Mouse (Mus musculus): ENCODE data around the gene Hdgf. TPM values are rescaled to one million over a fixed set of nuclear protein-coding genes. Genes with fewer than 3 reads are reported as not detected.
A peak's percentile ranks its signal among the peaks of the same experiment; 100 is the strongest.

Hdgf gene
- total and polyA plus RNA-seq, 3 experiments = 578 to 1,810 (median 722) TPM

GRCm38 (mm10) chr3:87959371-87959770 is 53.2 kb downstream of the Hdgf start:
- Histone ChIP-seq H3K4me3 (ENCODE audit: low read depth, low read length) (no peak overlapping the region), H3K27me3 (ENCODE audit: insufficient read depth, low read length) (peaks cover 63% of the 10 kb centered on the region), H3K9me3 (replicated peaks) (no peaks in the 10 kb centered on the region), H3K4me1 (ENCODE audit: insufficient read depth, low read depth, low read length) (peaks cover 6% of the 10 kb centered on the region), H3K36me3 (replicated peaks) (no peaks in the 10 kb centered on the region)
- TF ChIP-seq GATA1 (IDR thresholded peaks at IDR 0.05; ENCODE audit: borderline replicate concordance, low read length) = no peak
- no peak for TF ChIP-seq GATA2 (IDR thresholded peaks at IDR 0.05; ENCODE audit: borderline replicate concordance, low read depth, low read length)
- TF ChIP-seq POLR2AphosphoS5 (IDR thresholded peaks at IDR 0.05; ENCODE audit: insufficient replicate concordance, low read depth, low read length) = no peak
- no peak for TF ChIP-seq TAL1 (conservative IDR thresholded peaks at IDR 0.05; ENCODE audit: low read depth, low read length)
- TF ChIP-seq CTCF (IDR thresholded peaks at IDR 0.05; ENCODE audit: low read depth, low read length) = no peak
- ATAC-seq (ENCODE audit: extremely low read depth, insufficient number of reproducible peaks, low FRiP score, poor library complexity, severe bottlenecking) (no peak), DNase-seq (ENCODE audit: low spot score) (no peak)

DNA sequence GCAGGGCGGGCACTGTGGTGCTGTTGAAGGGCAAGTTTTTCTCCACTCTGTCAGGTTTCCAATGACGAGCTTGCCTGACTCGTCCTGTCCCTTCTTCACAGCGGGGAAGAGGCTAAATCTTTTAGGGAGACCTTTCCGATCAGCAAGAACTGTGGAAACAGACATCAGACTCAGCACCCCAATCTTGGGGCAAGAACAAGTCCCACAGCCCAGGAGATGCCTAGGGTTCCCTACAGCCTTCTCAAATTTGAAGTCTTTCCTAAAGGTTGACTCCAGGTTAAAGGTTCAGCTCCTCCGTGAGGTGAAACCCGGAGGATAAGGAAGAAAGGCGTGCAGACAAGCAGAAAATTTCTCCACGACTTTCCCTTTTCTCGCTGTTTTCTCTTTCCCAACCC is 54.1 kb downstream of the Hdgf start:
- no peak for DNase-seq (ENCODE audit: low spot score)
- TF ChIP-seq TAL1 (conservative IDR thresholded peaks at IDR 0.05; ENCODE audit: low read depth, low read length) = no peak
- H3K4me3 ChIP-seq (ENCODE audit: low read depth, low read length) = no peak overlapping the region
- H3K9me3 ChIP-seq (replicated peaks) = no peaks in the 10 kb centered on the region
- peaks cover 59% of the 10 kb centered on the region for H3K27me3 ChIP-seq (ENCODE audit: insufficient read depth, low read length)
- no peak for ATAC-seq (ENCODE audit: extremely low read depth, insufficient number of reproducible peaks, low FRiP score, poor library complexity, severe bottlenecking)
- no peaks in the 10 kb centered on the region for H3K36me3 ChIP-seq (replicated peaks)
- H3K4me1 ChIP-seq (ENCODE audit: insufficient read depth, low read depth, low read length) = peaks cover 6% of the 10 kb centered on the region

- TF ChIP-seq GATA2 (IDR thresholded peaks at IDR 0.05; ENCODE audit: borderline replicate concordance, low read depth, low read length) (no peak), GATA1 (IDR thresholded peaks at IDR 0.05; ENCODE audit: borderline replicate concordance, low read length) (no peak), CTCF (IDR thresholded peaks at IDR 0.05; ENCODE audit: low read depth, low read length) (peak; percentile 53), POLR2AphosphoS5 (IDR thresholded peaks at IDR 0.05; ENCODE audit: insufficient replicate concordance, low read depth, low read length) (no peak)
- peak overlapping the region; percentile 50; the same call in 1 of the 2 replicates for H3K4me3 ChIP-seq (ENCODE audit: low read depth, low read length)
- DNase-seq (ENCODE audit: low spot score) (peak; percentile 85), ATAC-seq (ENCODE audit: extremely low read depth, insufficient number of reproducible peaks, low FRiP score, poor library complexity, severe bottlenecking) (peak; percentile 60; the same call in 1 of the 2 replicates)
- H3K36me3 ChIP-seq (replicated peaks) = no peaks in the 10 kb centered on the region
- H3K9me3 ChIP-seq (replicated peaks) = no peaks in the 10 kb centered on the region
- peaks cover 6% of the 10 kb centered on the region for H3K4me1 ChIP-seq (ENCODE audit: insufficient read depth, low read depth, low read length)
- peaks cover 55% of the 10 kb centered on the region for H3K27me3 ChIP-seq (ENCODE audit: insufficient read depth, low read length)
Measured at GRCm38 (mm10) chr3:87960586-87961191, 54.6 kb downstream of the Hdgf start.

Other genes with a start within 250 kb of the Hdgf start
- not detected in 2 replicates for gene Lrrc71, start 157.7 kb upstream of the Hdgf start, total RNA-seq (2014; fragmentation: Nextera tagmentation)
- 0.23 and 0.33 TPM in 2 replicates for gene Lrrc71, start 157.7 kb upstream of the Hdgf start, total RNA-seq (2017)
- gene Lrrc71, start 157.7 kb upstream of the Hdgf start, polyA plus RNA-seq (2012) = not detected in 2 replicates
- not detected in 2 replicates for gene Ntrk1, start 111.2 kb upstream of the Hdgf start, total RNA-seq (2014; fragmentation: Nextera tagmentation)
- not detected in 2 replicates for gene Ntrk1, start 111.2 kb upstream of the Hdgf start, total RNA-seq (2017)
- gene Ntrk1, start 111.2 kb upstream of the Hdgf start, polyA plus RNA-seq (2012) = not detected in 2 replicates
- gene Insrr, start 109.4 kb upstream of the Hdgf start, total RNA-seq (2014; fragmentation: Nextera tagmentation) = not detected in 2 replicates
- gene Insrr, start 109.4 kb upstream of the Hdgf start, total RNA-seq (2017) = 0.05 and 0.06 TPM in 2 replicates
- not detected in 2 replicates for gene Insrr, start 109.4 kb upstream of the Hdgf start, polyA plus RNA-seq (2012)
- not detected in 2 replicates for gene Pear1, start 82.0 kb upstream of the Hdgf start, total RNA-seq (2014; fragmentation: Nextera tagmentation)
- under 0.01 and 0.05 TPM in 2 replicates for gene Pear1, start 82.0 kb upstream of the Hdgf start, total RNA-seq (2017)
- gene Pear1, start 82.0 kb upstream of the Hdgf start, polyA plus RNA-seq (2012) = not detected in 2 replicates
- not detected in 2 replicates for gene Sh2d2a, start 59.6 kb upstream of the Hdgf start, total RNA-seq (2014; fragmentation: Nextera tagmentation)
- gene Sh2d2a, start 59.6 kb upstream of the Hdgf start, total RNA-seq (2017) = 0.16 and 0.17 TPM in 2 replicates
- gene Sh2d2a, start 59.6 kb upstream of the Hdgf start, polyA plus RNA-seq (2012) = not detected in 2 replicates
- gene Prcc, start 20.7 kb upstream of the Hdgf start, total RNA-seq (2014; fragmentation: Nextera tagmentation) = 41.3 and 44.7 TPM in 2 replicates
- gene Prcc, start 20.7 kb upstream of the Hdgf start, total RNA-seq (2017) = 28.5 and 32.3 TPM in 2 replicates
- 75.9 and 99.7 TPM in 2 replicates for gene Prcc, start 20.7 kb upstream of the Hdgf start, polyA plus RNA-seq (2012)
- 289 and 317 TPM in 2 replicates for gene Mrpl24, start 13.2 kb downstream of the Hdgf start, total RNA-seq (2014; fragmentation: Nextera tagmentation)
- gene Mrpl24, start 13.2 kb downstream of the Hdgf start, total RNA-seq (2017) = 183 and 204 TPM in 2 replicates
- gene Mrpl24, start 13.2 kb downstream of the Hdgf start, polyA plus RNA-seq (2012) = 21.2 and 24.9 TPM in 2 replicates
- 67.3 and 70.8 TPM in 2 replicates for gene Isg20l2, start 24.0 kb downstream of the Hdgf start, total RNA-seq (2014; fragmentation: Nextera tagmentation)
- gene Isg20l2, start 24.0 kb downstream of the Hdgf start, total RNA-seq (2017) = 54.1 and 54.9 TPM in 2 replicates
- gene Isg20l2, start 24.0 kb downstream of the Hdgf start, polyA plus RNA-seq (2012) = 15.8 and 18.3 TPM in 2 replicates
- 14.9 and 20.4 TPM in 2 replicates for gene Rrnad1, start 24.4 kb downstream of the Hdgf start, total RNA-seq (2014; fragmentation: Nextera tagmentation)
- gene Rrnad1, start 24.4 kb downstream of the Hdgf start, total RNA-seq (2017) = 19.2 and 24.8 TPM in 2 replicates
- gene Rrnad1, start 24.4 kb downstream of the Hdgf start, polyA plus RNA-seq (2012) = 28.7 and 38.2 TPM in 2 replicates
- not detected in 2 replicates for gene Crabp2, start 42.3 kb downstream of the Hdgf start, total RNA-seq (2014; fragmentation: Nextera tagmentation)
- gene Crabp2, start 42.3 kb downstream of the Hdgf start, total RNA-seq (2017) = 0.38 TPM in 1 of 2 replicates, not detected in the other
- gene Crabp2, start 42.3 kb downstream of the Hdgf start, polyA plus RNA-seq (2012) = not detected in 2 replicates
- gene Nes, start 64.8 kb downstream of the Hdgf start, total RNA-seq (2014; fragmentation: Nextera tagmentation) = not detected in 2 replicates
- 0.12 and 0.22 TPM in 2 replicates for gene Nes, start 64.8 kb downstream of the Hdgf start, total RNA-seq (2017)
- 0.02 TPM in 2 replicates for gene Nes, start 64.8 kb downstream of the Hdgf start, polyA plus RNA-seq (2012)
- gene Bcan, start 93.9 kb downstream of the Hdgf start, total RNA-seq (2014; fragmentation: Nextera tagmentation) = not detected in 2 replicates
- 0.06 TPM in 1 of 2 replicates, not detected in the other for gene Bcan, start 93.9 kb downstream of the Hdgf start, total RNA-seq (2017)
- gene Bcan, start 93.9 kb downstream of the Hdgf start, polyA plus RNA-seq (2012) = not detected in 2 replicates
- gene Hapln2, start 121.3 kb downstream of the Hdgf start, total RNA-seq (2014; fragmentation: Nextera tagmentation) = not detected in 2 replicates
- gene Hapln2, start 121.3 kb downstream of the Hdgf start, total RNA-seq (2017) = not detected in 2 replicates
- gene Hapln2, start 121.3 kb downstream of the Hdgf start, polyA plus RNA-seq (2012) = not detected in 2 replicates
- gene Gpatch4, start 136.8 kb downstream of the Hdgf start, total RNA-seq (2014; fragmentation: Nextera tagmentation) = 22.5 and 27.8 TPM in 2 replicates
- 15.0 and 16.6 TPM in 2 replicates for gene Gpatch4, start 136.8 kb downstream of the Hdgf start, total RNA-seq (2017)
- 31.3 and 48.1 TPM in 2 replicates for gene Gpatch4, start 136.8 kb downstream of the Hdgf start, polyA plus RNA-seq (2012)
- gene Naxe, start 152.2 kb downstream of the Hdgf start, total RNA-seq (2014; fragmentation: Nextera tagmentation) = 41.1 and 42.1 TPM in 2 replicates
- gene Naxe, start 152.2 kb downstream of the Hdgf start, total RNA-seq (2017) = 40.1 and 42.4 TPM in 2 replicates
- gene Naxe, start 152.2 kb downstream of the Hdgf start, polyA plus RNA-seq (2012) = 44.1 and 52.8 TPM in 2 replicates
- not detected in 2 replicates for gene Ttc24, start 172.0 kb downstream of the Hdgf start, total RNA-seq (2014; fragmentation: Nextera tagmentation)
- gene Ttc24, start 172.0 kb downstream of the Hdgf start, total RNA-seq (2017) = 0.05 TPM in 1 of 2 replicates, not detected in the other
- not detected in 2 replicates for gene Ttc24, start 172.0 kb downstream of the Hdgf start, polyA plus RNA-seq (2012)
- 20.2 and 29.3 TPM in 2 replicates for gene Iqgap3, start 175.7 kb downstream of the Hdgf start, total RNA-seq (2014; fragmentation: Nextera tagmentation)
- 22.8 and 22.9 TPM in 2 replicates for gene Iqgap3, start 175.7 kb downstream of the Hdgf start, total RNA-seq (2017)
- 10.6 and 13.8 TPM in 2 replicates for gene Iqgap3, start 175.7 kb downstream of the Hdgf start, polyA plus RNA-seq (2012)
- gene Mef2d, start 236.1 kb downstream of the Hdgf start, total RNA-seq (2014; fragmentation: Nextera tagmentation) = 125 and 128 TPM in 2 replicates
- gene Mef2d, start 236.1 kb downstream of the Hdgf start, total RNA-seq (2017) = 15.4 and 17.0 TPM in 2 replicates
- gene Mef2d, start 236.1 kb downstream of the Hdgf start, polyA plus RNA-seq (2012) = 133 and 141 TPM in 2 replicates

Measured in G1E (cell line).